In the genomic region with DNA sequence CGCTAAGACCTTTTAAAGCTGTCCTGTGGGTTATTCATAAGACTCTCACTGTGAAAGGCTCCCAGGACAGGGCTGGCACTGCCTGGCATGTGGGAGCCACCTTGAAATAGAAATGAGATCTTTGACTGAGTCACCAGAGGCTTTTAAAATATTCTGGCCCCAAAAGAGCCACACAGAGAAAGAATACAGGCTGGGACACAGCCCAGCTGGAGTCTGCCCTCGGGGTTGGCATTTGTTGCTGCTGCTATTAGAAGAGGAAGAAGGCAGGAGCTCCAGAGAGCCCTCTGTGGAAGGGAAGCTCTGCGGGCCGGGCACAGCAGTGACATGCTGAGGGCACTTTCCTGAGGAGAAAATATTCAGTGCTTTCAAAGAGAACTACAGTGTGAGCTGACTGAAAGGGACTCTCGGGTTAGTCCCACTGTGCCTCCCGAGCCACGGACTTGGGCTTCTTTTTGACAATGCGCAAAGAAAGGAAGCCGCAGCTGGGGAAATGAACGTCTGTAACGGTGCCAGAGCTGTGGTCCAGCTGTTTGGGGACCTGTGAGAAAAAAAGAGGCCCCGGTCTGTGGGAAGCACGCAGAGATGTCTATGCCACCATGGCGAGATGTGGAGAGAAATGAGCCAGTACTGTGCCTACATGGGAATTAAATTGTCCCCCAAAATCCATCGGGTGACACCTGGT, we compare ENCODE assay signal across 8 mouse cellular contexts. TPM values are rescaled to one million over a fixed set of nuclear protein-coding genes. Genes with fewer than 3 reads are reported as not detected.
DNase-seq lines count a peak whose midpoint lies in the region.

No protein-coding gene starts in this region.

- intact Hi-C loops in gastrocnemius, postnatal 36 days (cut with DNase I): no loop called here

- DNase-seq in gastrocnemius, adult 18-20 months (ENCODE audit: low spot score): peak; percentile 52
- DNase-seq in gastrocnemius, postnatal 4 days (ENCODE audit: low spot score in 2 of 2): no peak
- DNase-seq in retina, postnatal 1 day: peak; percentile 53
- no peak for DNase-seq in retina, embryonic 14.5 days (ENCODE audit: low spot score)
- peak; percentile 35 to 42 for DNase-seq in gastrocnemius, postnatal 36 days
- DNase-seq in skeletal muscle tissue, adult 2 months (ENCODE audit: low read depth, low spot score): peak; percentile 46
- no peak for DNase-seq in kidney, adult 11 months
- no peak for DNase-seq in ovary, adult 18-20 months (ENCODE audit: low spot score)

RNA-seq across cellular contexts. Expression of gene Mis18a, which starts 34.4 kb away (rescaled TPM):
- under 1 TPM; 0.68 to 1.00 TPM for total RNA-seq in gastrocnemius, adult 18-20 months (2021)
- 1 to 10 TPM; 7.4 to 8.3 TPM for total RNA-seq in gastrocnemius, postnatal 4 days (2021)
- 1 to 10 TPM; 1.0 to 1.2 TPM for total RNA-seq in gastrocnemius, postnatal 36 days (2021)

RNA-seq across cellular contexts. Expression of gene Mrap, which starts 45.2 kb away (rescaled TPM):
- 1 to 10 TPM; 1.0 to 1.7 TPM for total RNA-seq in gastrocnemius, adult 18-20 months (2021)
- total RNA-seq in gastrocnemius, postnatal 4 days (2021): 1 to 10 TPM; 3.0 to 6.6 TPM
- total RNA-seq in gastrocnemius, postnatal 36 days (2021): 1 to 10 TPM in 1 of 2 experiments, under 1 TPM in 1; 0.43 to 1.5 TPM

Comparison
In these comparisons a context has a peak if more than half of its experiments do, and no peak if none do; other contexts are left out.
1. DNase-seq: peak in gastrocnemius, adult 18-20 months (single experiment), retina, postnatal 1 day (single experiment), gastrocnemius, postnatal 36 days (2 of 2) and skeletal muscle tissue, adult 2 months (single experiment); none in gastrocnemius, postnatal 4 days (0 of 2), retina, embryonic 14.5 days (single experiment), kidney, adult 11 months (single experiment) and ovary, adult 18-20 months (single experiment).